19 mouse cellular contexts compared by ENCODE assay signal in the genomic region with DNA sequence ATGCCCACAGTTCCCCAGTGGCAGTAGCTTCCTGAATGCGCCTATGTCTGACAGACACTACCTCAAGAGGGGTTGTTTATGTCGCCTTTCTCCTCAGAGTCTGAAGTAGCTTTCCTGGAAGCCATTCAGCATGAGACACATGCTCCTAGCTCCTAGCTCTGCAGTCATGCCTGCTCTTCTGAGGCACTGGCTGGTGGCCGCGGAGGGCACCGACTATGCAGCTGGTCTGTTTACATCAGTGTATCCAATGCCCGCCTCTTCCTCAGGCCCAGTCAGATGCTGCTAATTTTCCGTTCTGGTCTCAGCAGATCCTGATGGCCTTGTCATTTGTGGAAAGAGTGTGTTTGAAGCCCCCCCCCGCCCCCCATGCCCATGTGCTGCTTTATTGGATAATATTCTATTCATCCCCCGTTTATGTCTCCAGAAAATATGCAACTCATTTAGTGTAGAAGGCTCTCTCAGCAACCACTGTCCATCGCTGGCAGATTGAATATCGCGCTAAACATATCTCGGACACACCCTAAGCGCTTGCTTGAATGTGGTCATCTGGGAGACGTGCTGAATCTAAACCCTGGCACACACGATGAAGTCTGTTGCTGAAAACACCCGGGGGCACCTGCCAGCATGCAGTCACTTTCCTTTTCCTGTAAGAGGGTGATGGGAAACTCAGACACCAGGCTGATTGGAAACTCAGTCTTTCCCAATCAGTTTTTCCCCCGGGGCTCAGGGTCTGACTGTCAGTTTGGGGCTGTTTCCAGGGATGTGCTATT.
DNase-seq lines count a peak whose midpoint lies in the region; ATAC-seq and TF ChIP-seq lines count a peak whose summit lies in the region.
"Had no signal": no experiment of that assay in that cellular context is flagged by ENCODE, and none has a peak within 500 bp of the region (broad histone marks: within the 10 kb centered on the region; RNA-seq: fewer than 3 reads in every experiment).

No protein-coding gene starts in this region.

- H3K4me2 ChIP-seq in lung, postnatal 0 days (replicated peaks; ENCODE audit: low read depth, low read length) = no peak overlapping the region
- no peak overlapping the region for H3K4me2 ChIP-seq in embryonic facial prominence, embryonic 13.5 days
- H3K4me2 ChIP-seq: heart, embryonic 12.5 days; limb, embryonic 13.5 days; midbrain, embryonic 13.5 days had no signal

- H3K27me3 ChIP-seq in lung, postnatal 0 days (replicated peaks; ENCODE audit: insufficient read depth, low read length) = no peaks in the 10 kb centered on the region
- H3K27me3 ChIP-seq in embryonic facial prominence, embryonic 13.5 days = no peaks in the 10 kb centered on the region
- H3K27me3 ChIP-seq in hindbrain, embryonic 10.5 days (ENCODE audit: insufficient read depth, poor library complexity, severe bottlenecking) = no peaks in the 10 kb centered on the region
- H3K27me3 ChIP-seq: heart, embryonic 12.5 days; midbrain, embryonic 13.5 days had no signal

- TF ChIP-seq CTCF in gastrocnemius, adult 2 months (IDR thresholded peaks at IDR 0.05) = no peak
- no peak for TF ChIP-seq CTCF in lung, postnatal 0 days (IDR thresholded peaks at IDR 0.05)
- no peak for TF ChIP-seq CTCF in lung, adult 2 months (IDR thresholded peaks at IDR 0.05; ENCODE audit: insufficient read depth, low read length)

- 66% methylated on average over 18 of the region's 18 CpGs for WGBS in lung, postnatal 0 days
- 52% methylated on average over 18 of the region's 18 CpGs for WGBS in lung, adult 2 months
- 60% methylated on average over 18 of the region's 18 CpGs for WGBS in embryonic facial prominence, embryonic 13.5 days
- 90% methylated on average over 18 of the region's 18 CpGs for WGBS in hindbrain, embryonic 10.5 days

- no peaks in the 10 kb centered on the region for H3K9me3 ChIP-seq in lung, postnatal 0 days (ENCODE audit: low read length)
- no peaks in the 10 kb centered on the region for H3K9me3 ChIP-seq in embryonic facial prominence, embryonic 13.5 days
- no peaks in the 10 kb centered on the region for H3K9me3 ChIP-seq in hindbrain, embryonic 10.5 days
- H3K9me3 ChIP-seq: heart, embryonic 12.5 days; limb, embryonic 13.5 days; midbrain, embryonic 13.5 days had no signal

- H3K9ac ChIP-seq in lung, postnatal 0 days (replicated peaks; ENCODE audit: low read depth) = no peak overlapping the region
- H3K9ac ChIP-seq in embryonic facial prominence, embryonic 13.5 days = no peak overlapping the region
- H3K9ac ChIP-seq: forebrain, postnatal 0 days; heart, embryonic 12.5 days; limb, embryonic 13.5 days; midbrain, embryonic 13.5 days had no signal

- intact Hi-C loops in gastrocnemius, adult 2 months (cut with DNase I) = loop anchor here (10.0 kb wide), 1 partner anchor 217 kb away; no protein-coding TSS in a partner anchor

- H3K36me3 ChIP-seq in lung, postnatal 0 days (ENCODE audit: insufficient read depth, low read length) = no peaks in the 10 kb centered on the region
- H3K36me3 ChIP-seq in embryonic facial prominence, embryonic 13.5 days = no peaks in the 10 kb centered on the region
- H3K36me3 ChIP-seq in hindbrain, embryonic 10.5 days = no peaks in the 10 kb centered on the region
- H3K36me3 ChIP-seq: heart, embryonic 12.5 days; limb, embryonic 13.5 days; midbrain, embryonic 13.5 days had no signal

- no peak overlapping the region for H3K4me3 ChIP-seq in gastrocnemius, adult 2 months
- H3K4me3 ChIP-seq in lung, postnatal 0 days (ENCODE audit: low read depth, low read length) = no peak overlapping the region
- H3K4me3 ChIP-seq in lung, adult 2 months (replicated peaks; ENCODE audit: extremely low read depth, low read depth, low read length) = no peak overlapping the region
- no peak overlapping the region for H3K4me3 ChIP-seq in embryonic facial prominence, embryonic 13.5 days
- no peak overlapping the region for H3K4me3 ChIP-seq in hindbrain, embryonic 10.5 days
- H3K4me3 ChIP-seq: heart, embryonic 12.5 days; limb, embryonic 13.5 days; midbrain, embryonic 13.5 days had no signal

- H3K27ac ChIP-seq in gastrocnemius, adult 2 months = peak overlapping the region; percentile 75
- no peak overlapping the region for H3K27ac ChIP-seq in lung, postnatal 0 days (ENCODE audit: low read length)
- peak overlapping the region; percentile 84 for H3K27ac ChIP-seq in embryonic facial prominence, embryonic 13.5 days
- H3K27ac ChIP-seq in hindbrain, embryonic 10.5 days = no peak overlapping the region
- H3K27ac ChIP-seq: macrophage; midbrain, embryonic 13.5 days had no signal

- peak; percentile 67 for DNase-seq in gastrocnemius, adult 2 months
- no peak for DNase-seq in gastrocnemius, postnatal 10 days
- no peak for DNase-seq in lung, postnatal 0 days (ENCODE audit: low spot score)
- no peak for DNase-seq in lung, adult 2 months
- peak; percentile 28 to 60 for DNase-seq in lung, postnatal 4 days
- no peak for DNase-seq in hindbrain, embryonic 10.5 days (ENCODE audit: low spot score)
- DNase-seq: adrenal gland, postnatal 10 days; cerebellum, adult 2 months; forebrain, postnatal 0 days; gastrocnemius, postnatal 25 days; heart, postnatal 36 days; kidney, adult 18-20 months; kidney, postnatal 14 days had no signal

- ATAC-seq in lung, postnatal 0 days = peak; percentile 54
- ATAC-seq in embryonic facial prominence, embryonic 13.5 days (ENCODE audit: insufficient number of reproducible peaks, insufficient read depth, low FRiP score, low TSS enrichment, low read depth) = no peak
- ATAC-seq in frontal cortex, adult (ENCODE audit: low TSS enrichment) = no peak
- ATAC-seq: forebrain, postnatal 0 days; midbrain, embryonic 13.5 days had no signal

- peaks cover 2% of the 10 kb centered on the region; the same call in 1 of the 2 replicates for H3K4me1 ChIP-seq in lung, postnatal 0 days (ENCODE audit: insufficient read depth, low read depth, low read length)
- peaks cover 15% of the 10 kb centered on the region for H3K4me1 ChIP-seq in lung, adult 2 months (ENCODE audit: control insufficient read depth, insufficient read depth, low read length)
- H3K4me1 ChIP-seq in embryonic facial prominence, embryonic 13.5 days = peaks cover 58% of the 10 kb centered on the region
- peaks cover 28% of the 10 kb centered on the region for H3K4me1 ChIP-seq in hindbrain, embryonic 10.5 days (replicated peaks)

- TF ChIP-seq POLR2A in lung, adult 2 months (IDR thresholded peaks at IDR 0.05; ENCODE audit: borderline replicate concordance, extremely low read depth, low read depth, low read length) = no peak

- TF ChIP-seq EP300 in lung, postnatal 0 days (IDR thresholded peaks at IDR 0.05) = no peak

Comparison
In these comparisons a context has a peak if more than half of its experiments do, and no peak if none do; other contexts are left out.
1. DNase-seq: peak in gastrocnemius, adult 2 months (single experiment) and lung, postnatal 4 days (2 of 2); none in gastrocnemius, postnatal 10 days (single experiment), lung, postnatal 0 days (single experiment), lung, adult 2 months (single experiment) and hindbrain, embryonic 10.5 days (single experiment).
2. H3K27ac ChIP-seq: peak in gastrocnemius, adult 2 months (single experiment) and embryonic facial prominence, embryonic 13.5 days (single experiment); none in lung, postnatal 0 days (single experiment) and hindbrain, embryonic 10.5 days (single experiment).